Mouse (Mus musculus) urinary bladder, postnatal 4 days (tissue): ENCODE measurements around the gene Cdc123.
"Not testable (repeated sequence)": the region's sequence is repeated elsewhere in the genome, so short reads cannot be mapped to it uniquely, and the experiment has no call there.

Experiments used
- DNase-seq, 2 experiments: peaks; one replicate each; pipeline ENCODE4 v3.0.0; 2021 to 2022; ENCODE audit warnings: low spot score in 2 of 2

Cdc123 gene

GRCm38 (mm10) chr2:5844873-5845631 lies at the start of gene Cdc123, which contains the start of gene Nudt5:
Cdc123 (minus strand) TSS chr2:5845164.
Nudt5 (plus strand) TSS chr2:5845019.
- DNase-seq: peak; percentile 81 to 85

GRCm38 (mm10) chr2:5894296-5894695 lies 49.3 kb upstream of the Cdc123 start:
- no peak for DNase-seq

DNA sequence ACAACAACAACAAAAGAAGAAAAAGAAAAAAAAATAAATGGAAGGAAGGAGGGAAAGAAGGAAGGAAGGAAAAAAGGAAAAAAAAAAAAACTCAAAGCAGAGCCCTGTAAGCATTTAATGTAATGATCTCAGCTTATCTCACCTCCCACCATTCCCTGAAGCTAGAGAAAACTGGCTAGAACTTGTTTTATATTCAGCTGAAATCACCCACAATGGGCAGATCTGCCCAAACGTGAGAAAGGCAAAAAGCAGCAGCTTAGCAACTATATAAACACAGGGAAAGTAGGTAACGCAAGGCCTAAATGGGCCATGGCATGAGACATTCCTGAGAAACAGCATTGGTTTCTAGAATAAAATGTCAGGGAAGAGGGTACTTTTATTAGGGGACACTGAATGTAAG lies 44.4 kb upstream of the Cdc123 start:
- no peak for DNase-seq

GRCm38 (mm10) chr2:5888865-5889264 lies 43.9 kb upstream of the Cdc123 start:
- no peak for DNase-seq

- no peak for DNase-seq
Observed at GRCm38 (mm10) chr2:5877446-5877845, 32.5 kb upstream of the Cdc123 start.

DNA sequence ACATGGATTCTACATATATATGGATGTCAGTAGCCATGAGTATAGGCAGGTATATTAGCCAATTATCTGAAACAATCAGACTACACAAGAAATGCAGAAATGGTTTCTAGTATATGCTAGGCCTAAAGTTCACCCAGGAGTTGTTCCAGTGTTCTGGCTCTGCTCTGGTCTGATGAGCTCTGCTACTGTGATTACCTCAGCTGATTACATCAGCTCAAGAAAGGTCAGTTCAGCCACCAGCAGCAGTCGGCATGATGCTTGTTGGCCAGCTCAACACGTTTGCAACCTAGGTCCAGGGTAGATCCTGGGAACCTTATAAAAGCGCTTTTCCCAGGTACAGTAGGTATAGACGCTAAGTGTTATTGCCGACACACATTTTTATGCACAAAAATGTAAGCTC lies 24.8 kb upstream of the Cdc123 start:
- no peak for DNase-seq

DNA sequence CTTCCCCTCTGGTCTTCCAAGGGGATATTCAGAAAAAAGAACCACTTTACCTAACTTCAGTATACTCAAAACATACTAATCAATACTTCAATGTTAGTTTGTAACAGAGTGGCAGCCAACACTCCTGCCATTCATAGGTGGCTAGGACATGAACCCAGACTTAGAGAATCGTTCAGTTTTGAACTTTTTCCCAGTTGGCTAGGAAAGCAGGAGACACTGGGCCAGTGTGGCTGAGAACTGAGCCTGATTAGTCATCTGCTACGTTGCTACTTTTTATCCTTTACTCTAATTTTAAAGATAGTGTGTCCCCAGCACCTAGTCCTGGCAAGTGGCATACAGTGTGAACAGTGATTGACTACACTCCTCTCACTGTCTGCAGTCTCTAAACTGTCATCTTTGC lies 22.7 kb upstream of the Cdc123 start:
- no peak for DNase-seq

DNA sequence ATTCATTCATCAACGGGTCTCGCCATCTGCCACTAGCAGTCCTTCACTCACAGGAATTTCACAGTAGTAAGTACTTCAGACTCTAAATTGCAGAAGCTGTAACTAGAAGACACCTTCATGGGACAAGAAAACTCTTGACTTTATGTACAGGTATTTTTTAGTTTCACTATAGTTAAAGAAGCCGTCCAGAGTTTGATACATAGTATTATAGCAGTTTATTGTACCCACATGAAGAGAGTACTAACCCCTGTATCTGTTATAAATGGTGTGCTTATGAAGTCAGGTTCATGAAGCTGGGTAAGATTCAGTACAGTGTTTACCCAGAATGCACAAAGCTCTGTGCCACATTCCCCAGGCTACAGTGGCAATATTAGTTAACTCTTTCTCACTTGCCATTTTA lies 17.9 kb upstream of the Cdc123 start, which contains the start of gene Gm13199:
TSS of gene Gm13199 (minus strand) at position 101 of the 400 bp plus-strand sequence.
- no peak for DNase-seq

DNA sequence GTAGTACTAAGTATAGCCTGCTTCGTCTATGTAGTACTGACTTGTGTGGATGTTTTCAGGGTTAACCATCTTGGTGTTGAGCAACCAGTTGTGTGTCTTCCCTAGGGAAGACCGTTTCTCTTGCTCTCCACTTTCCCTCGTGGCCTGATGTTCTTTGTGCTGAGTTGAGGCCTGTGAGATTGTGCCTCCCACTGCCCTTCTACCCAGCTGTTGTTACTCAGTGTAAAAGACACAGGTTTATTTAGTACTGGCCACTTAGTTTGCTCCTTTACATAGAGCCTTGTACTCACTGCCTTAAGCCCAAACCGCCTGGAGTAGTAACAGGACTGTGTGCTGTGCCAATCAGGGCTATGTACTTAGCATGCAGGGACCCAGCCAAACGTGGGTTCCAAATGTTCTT lies 6.9 kb upstream of the Cdc123 start:
- no peak for DNase-seq

DNA sequence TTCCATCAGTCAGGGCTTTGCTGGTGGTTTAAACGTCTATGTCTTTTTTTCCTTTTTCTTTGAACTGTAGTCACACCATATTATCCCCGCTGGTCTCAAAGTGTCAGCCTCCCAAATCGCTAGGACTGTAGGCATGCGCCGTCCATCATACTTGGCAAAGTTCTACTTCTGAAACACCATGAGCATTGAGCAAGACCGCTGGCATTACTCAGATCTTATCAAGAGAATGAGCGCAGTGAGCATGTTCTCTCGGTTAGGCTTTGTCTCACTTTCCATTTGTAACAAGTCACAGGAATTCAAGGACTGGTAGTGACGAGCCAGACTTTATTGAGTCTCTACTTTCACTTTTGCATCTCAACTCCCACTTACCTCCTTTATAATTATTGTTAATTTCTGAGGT lies 6.2 kb upstream of the Cdc123 start:
- DNase-seq: no peak

DNA sequence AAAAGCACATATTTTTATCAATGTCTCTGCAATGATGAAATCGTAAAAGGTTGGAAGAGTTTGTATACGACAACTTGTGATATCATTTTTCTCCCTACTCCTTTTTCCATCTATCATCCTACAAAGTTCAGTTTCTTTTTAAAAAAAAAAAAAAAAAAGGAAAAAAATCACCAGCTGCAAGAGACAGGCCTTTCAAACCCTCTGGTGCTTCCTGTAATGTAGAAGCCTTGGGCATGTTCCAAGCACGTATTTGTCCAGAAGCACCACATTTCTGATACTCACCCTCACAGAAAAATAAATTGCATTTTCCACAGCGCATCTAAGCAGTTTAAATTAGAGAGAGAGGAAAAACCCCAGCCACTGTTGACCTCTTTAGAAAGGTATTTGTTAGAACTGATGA lies 862 bp upstream of the Cdc123 start:
- DNase-seq: no peak

DNA sequence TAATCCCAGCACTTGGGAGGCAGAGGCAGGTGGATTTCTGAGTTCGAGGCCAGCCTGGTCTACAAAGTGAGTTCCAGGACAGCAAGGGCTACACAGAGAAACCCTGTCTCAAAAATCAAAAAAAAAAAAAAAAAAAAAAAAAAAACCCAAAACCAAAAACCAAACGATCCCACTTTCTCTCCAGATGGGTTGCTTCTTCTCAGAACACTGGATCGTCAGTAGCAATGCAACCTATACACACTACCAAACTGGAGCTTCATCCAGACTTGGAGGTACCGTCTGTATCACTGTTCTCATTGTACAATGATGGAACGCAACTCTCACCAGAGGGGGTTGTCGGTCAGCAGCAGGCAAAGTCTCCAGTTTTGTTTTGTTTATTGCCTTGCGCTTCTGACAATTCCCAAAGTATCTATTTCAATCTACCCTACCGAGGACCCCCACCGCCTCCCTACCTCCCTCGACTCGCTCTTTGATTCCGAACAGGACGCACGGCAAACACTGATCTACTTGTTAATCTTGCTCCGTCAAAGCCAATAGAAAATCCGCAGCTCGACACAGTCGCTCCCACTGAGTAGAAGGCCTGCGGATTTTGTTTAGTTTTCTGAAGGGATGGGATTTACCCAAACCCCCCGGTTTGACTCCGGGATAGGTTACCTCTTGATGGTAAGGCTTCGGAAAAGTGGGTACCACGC lies 637 bp downstream of the Cdc123 start:
- no peak for DNase-seq

- no peak for DNase-seq
Observed at GRCm38 (mm10) chr2:5840815-5841214, 4.1 kb downstream of the Cdc123 start.

GRCm38 (mm10) chr2:5825265-5825913 lies 19.6 kb downstream of the Cdc123 start:
- DNase-seq: no peak

- no peak for DNase-seq
Observed at GRCm38 (mm10) chr2:5824685-5825084, 20.3 kb downstream of the Cdc123 start.

DNA sequence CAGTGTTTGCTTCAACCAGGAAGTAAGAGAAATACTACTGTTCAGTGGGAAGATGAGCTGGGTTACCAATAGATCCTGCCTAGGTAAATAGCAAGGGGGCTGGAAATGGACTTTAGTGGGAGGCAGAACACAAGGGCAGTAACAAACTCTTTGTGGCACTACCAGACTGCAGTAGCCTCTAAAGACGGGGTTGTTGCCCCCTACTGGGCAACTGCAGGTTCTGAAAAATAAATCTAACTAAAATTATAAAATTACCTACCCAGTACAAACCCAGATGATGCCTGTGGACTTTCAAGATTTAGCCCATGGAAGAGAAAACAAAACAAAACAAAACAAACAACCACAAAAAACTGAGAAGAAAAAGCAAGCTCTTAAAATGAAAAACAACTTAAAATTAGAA lies 20.8 kb downstream of the Cdc123 start:
- DNase-seq: no peak

GRCm38 (mm10) chr2:5822449-5822848 lies 22.5 kb downstream of the Cdc123 start:
- DNase-seq: no peak

DNA sequence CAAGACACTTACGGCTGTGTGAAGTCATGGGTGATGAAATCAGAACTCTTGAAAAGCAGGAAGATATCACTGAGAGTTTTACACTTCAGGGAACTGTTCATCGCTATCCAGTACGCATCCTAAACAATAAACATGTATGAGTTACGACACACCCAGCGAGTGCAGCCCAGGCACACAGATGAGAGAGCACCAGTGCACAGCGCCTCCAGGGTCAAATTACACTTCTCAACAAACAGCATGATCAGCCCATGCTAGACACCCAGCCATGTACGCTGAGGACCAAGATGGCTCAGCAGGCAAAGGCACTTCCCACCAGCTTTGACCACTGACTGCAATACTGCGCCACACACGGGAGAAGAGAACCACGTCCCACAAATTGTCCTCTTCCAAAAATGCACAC lies 23.7 kb downstream of the Cdc123 start:
- no peak for DNase-seq

DNA sequence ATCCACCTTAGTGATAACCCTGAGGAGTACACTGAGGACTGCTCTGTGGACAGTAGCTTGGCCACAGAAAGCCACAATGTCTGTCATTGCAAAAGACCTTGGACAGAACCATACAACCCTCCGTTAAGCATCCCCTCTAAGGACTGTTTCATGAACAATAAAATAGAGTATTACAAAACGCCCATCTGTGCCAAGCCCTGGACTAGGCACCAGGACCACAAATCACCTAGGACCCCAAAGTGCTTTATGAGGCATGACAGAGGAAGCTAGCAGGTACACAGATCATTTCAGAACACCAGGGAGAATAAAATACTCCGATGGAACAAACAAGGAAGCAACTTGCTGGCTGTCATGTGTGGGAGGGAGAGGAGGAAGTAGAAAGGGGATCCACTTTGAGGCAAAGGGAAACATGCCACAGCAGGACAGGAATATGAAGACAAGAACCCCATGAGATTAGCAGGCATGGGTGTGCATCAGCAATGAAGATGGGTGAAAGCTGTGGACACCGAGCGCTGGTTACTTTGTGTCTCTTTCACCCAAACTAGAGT lies 33.7 kb downstream of the Cdc123 start:
- no peak for DNase-seq

DNA sequence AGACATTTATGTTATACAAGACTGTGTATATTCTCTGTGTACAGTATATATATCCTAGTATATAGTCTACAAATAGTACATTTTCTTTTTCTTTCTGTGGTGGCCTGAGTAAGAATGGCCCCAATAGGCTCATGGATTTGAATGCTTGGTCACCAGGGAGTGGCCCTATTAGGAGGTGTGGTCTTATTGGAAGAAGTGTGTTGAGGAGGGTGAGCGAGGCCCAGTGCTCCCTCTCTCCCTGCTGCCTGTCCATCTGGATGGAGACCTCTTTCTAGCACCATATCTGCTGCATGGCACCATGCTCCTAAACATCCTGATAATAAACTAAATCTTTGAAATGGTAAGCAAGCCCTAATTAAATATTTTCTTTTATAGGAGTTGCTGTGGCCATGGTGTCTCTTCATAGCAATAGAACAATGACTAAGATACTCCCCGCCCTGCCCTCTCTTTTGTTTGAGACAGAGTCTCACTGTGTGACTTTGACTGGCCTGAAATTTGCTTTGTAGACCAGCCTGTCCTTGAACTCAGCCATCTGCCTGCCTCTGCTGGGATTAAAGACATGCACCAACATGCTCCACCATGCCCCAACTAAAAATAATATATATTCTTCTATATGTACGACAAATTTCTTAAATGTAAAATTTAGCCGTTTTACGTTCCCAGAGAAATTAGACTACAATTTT lies 34.8 kb downstream of the Cdc123 start:
- no peak for DNase-seq

- not testable (repeated sequence) for DNase-seq
Observed at GRCm38 (mm10) chr2:5806201-5806600, 38.8 kb downstream of the Cdc123 start.

GRCm38 (mm10) chr2:5805228-5805627 lies 39.7 kb downstream of the Cdc123 start:
- DNase-seq: no peak
